Mouse (Mus musculus) A20 (cell line): ENCODE results near the gene Crkl.
"Not testable (repeated sequence)": the region's sequence is repeated elsewhere in the genome, so short reads cannot be mapped to it uniquely, and the experiment has no call there.

Source experiments
- DNase-seq: peaks from one replicate; pipeline ENCODE4 v3.0.0-alpha.2; 2011; ENCODE audit warnings: low read depth, low spot score

The Crkl gene

GRCm38 (mm10) chr16:17486505-17486904 is 34.7 kb downstream of the Crkl start:
- DNase-seq: no peak

- DNase-seq: peak; percentile 61
Observed at GRCm38 (mm10) chr16:17488478-17489468, 37.0 kb downstream of the Crkl start.

GRCm38 (mm10) chr16:17489469-17490111 is 37.8 kb downstream of the Crkl start, which contains the start of gene Aifm3:
Gene Aifm3 (plus strand): TSS chr16:17489611.
- peak; percentile 51 for DNase-seq

- no peak for DNase-seq
Observed at GRCm38 (mm10) chr16:17491154-17491553, 39.4 kb downstream of the Crkl start.

GRCm38 (mm10) chr16:17491896-17492561 is 40.2 kb downstream of the Crkl start:
- peak; percentile 46 for DNase-seq

GRCm38 (mm10) chr16:17496499-17497305 is 44.9 kb downstream of the Crkl start:
- DNase-seq: no peak

- no peak for DNase-seq
Observed at GRCm38 (mm10) chr16:17499249-17499883, 47.6 kb downstream of the Crkl start.

- DNase-seq: no peak
Observed at GRCm38 (mm10) chr16:17502681-17503080, 50.9 kb downstream of the Crkl start.

GRCm38 (mm10) chr16:17507018-17507552 is 55.3 kb downstream of the Crkl start:
- no peak for DNase-seq

- DNase-seq: not testable (repeated sequence)
Observed at GRCm38 (mm10) chr16:17508031-17508430, 56.2 kb downstream of the Crkl start.

- DNase-seq: peak; percentile 95
Observed at GRCm38 (mm10) chr16:17508546-17509239, 56.9 kb downstream of the Crkl start, which contains the start of gene Lztr1. Gene Lztr1 (plus strand): TSS chr16:17508688.

- no peak for DNase-seq
Observed at GRCm38 (mm10) chr16:17509240-17509597, 57.4 kb downstream of the Crkl start.

- DNase-seq: no peak
Observed at GRCm38 (mm10) chr16:17510143-17510542, 58.4 kb downstream of the Crkl start.

GRCm38 (mm10) chr16:17510686-17511085 is 58.9 kb downstream of the Crkl start:
- DNase-seq: no peak

GRCm38 (mm10) chr16:17511431-17511830 is 59.6 kb downstream of the Crkl start:
- DNase-seq: no peak

- DNase-seq: no peak
Observed at GRCm38 (mm10) chr16:17518910-17519309, 67.1 kb downstream of the Crkl start.

GRCm38 (mm10) chr16:17524156-17524555 is 72.4 kb downstream of the Crkl start:
- no peak for DNase-seq

GRCm38 (mm10) chr16:17525524-17525923 is 73.7 kb downstream of the Crkl start:
- no peak for DNase-seq

GRCm38 (mm10) chr16:17526223-17526622 is 74.4 kb downstream of the Crkl start:
- DNase-seq: no peak

- no peak for DNase-seq
Observed at GRCm38 (mm10) chr16:17527606-17528005, 75.8 kb downstream of the Crkl start.
